Mouse (Mus musculus) embryonic facial prominence, embryonic 13.5 days (tissue): Measurements from ENCODE around the gene Fcer1a. TPM values are rescaled to one million over a fixed set of nuclear protein-coding genes. Genes with fewer than 3 reads are reported as not detected.
"Not testable (repeated sequence)": the region's sequence is repeated elsewhere in the genome, so short reads cannot be mapped to it uniquely, and the experiment has no call there.

Source experiments
- ATAC-seq: fragments of 200-750 bp; cut with Nextera tagmentation; 2 replicates; pipeline ENCODE4 v1.8.0; 2017; ENCODE audit warnings: low read depth; ENCODE audit not compliant: insufficient number of reproducible peaks, insufficient read depth, low FRiP score, low TSS enrichment
- H3K27ac ChIP-seq: fragments of 300-500 bp; sonication (generic); 2 replicates; pipeline ENCODE4 v1.5.1; 2015; ENCODE audit warnings: moderate library complexity, mild to moderate bottlenecking, inconsistent platforms
- H3K27me3 ChIP-seq: fragments of 300-500 bp; sonication (generic); 2 replicates; pipeline ENCODE4 v1.6.1; 2015; ENCODE audit warnings: mild to moderate bottlenecking, inconsistent platforms
- H3K36me3 ChIP-seq: fragments of 300-500 bp; sonication (generic); 2 replicates; pipeline ENCODE4 v1.6.1; 2015; ENCODE audit warnings: mild to moderate bottlenecking, inconsistent platforms
- H3K4me1 ChIP-seq: fragments of 300-500 bp; sonication (generic); 2 replicates; pipeline ENCODE4 v1.6.1; 2015; ENCODE audit warnings: inconsistent platforms
- H3K4me2 ChIP-seq: fragments of 300-500 bp; sonication (generic); 2 replicates; pipeline ENCODE4 v1.6.1; 2015; ENCODE audit warnings: moderate library complexity, mild to moderate bottlenecking, inconsistent platforms
- H3K4me3 ChIP-seq: fragments of 300-500 bp; sonication (generic); 2 replicates; pipeline ENCODE4 v1.5.1; 2015; ENCODE audit warnings: mild to moderate bottlenecking, inconsistent platforms
- H3K9ac ChIP-seq: fragments of 300-500 bp; sonication (generic); 2 replicates; pipeline ENCODE4 v1.6.1; 2015; ENCODE audit warnings: mild to moderate bottlenecking, inconsistent platforms
- H3K9me3 ChIP-seq: fragments of 300-500 bp; sonication (generic); 2 replicates; pipeline ENCODE4 v1.6.1; 2016; ENCODE audit warnings: inconsistent platforms
- WGBS: fragments of 180-500 bp; shearing (Covaris S2); methylation state at CpG from one replicate; pipeline ENCODE4 v1.1.7; 2015; ENCODE audit warnings: mixed read lengths; 5-methylcytosine and 5-hydroxymethylcytosine counted together
- polyA plus RNA-seq: library from polyadenylated mRNA; unstranded; fragments of >200 nt; fragmentation: Nextera tagmentation; extraction: Ambion mirVana; gene quantifications from 2 replicates; pipeline ENCODE4 v1.2.1, GENCODE M21; 2015

Gene Fcer1a
- polyA plus RNA-seq, result not detected in 2 replicates

GRCm38 (mm10) chr1:173227081-173227480, at the start of gene Fcer1a:
TSS of gene Fcer1a (minus strand) at chr1:173227214.
- no peaks in the 10 kb centered on the region for H3K36me3 ChIP-seq
- H3K4me3 ChIP-seq, result no peak within 1 kb of the TSS
- no peaks in the 10 kb centered on the region for H3K9me3 ChIP-seq
- no peak within 1 kb of the TSS for H3K4me2 ChIP-seq
- ATAC-seq, result no peak
- H3K27me3 ChIP-seq, result no peaks in the 10 kb centered on the region
- H3K4me1 ChIP-seq, result no peaks in the 10 kb centered on the region
- no peak within 1 kb of the TSS for H3K27ac ChIP-seq
- no peak within 1 kb of the TSS for H3K9ac ChIP-seq
- 85% methylated on average over 2 of the region's 2 CpGs for WGBS

- ATAC-seq, result no peak
- Histone ChIP-seq H3K4me3 (no peak within 1 kb of the TSS), H3K4me2 (no peak within 1 kb of the TSS), H3K27me3 (no peaks in the 10 kb centered on the region), H3K4me1 (no peaks in the 10 kb centered on the region), H3K9ac (no peak within 1 kb of the TSS), H3K9me3 (no peaks in the 10 kb centered on the region), H3K36me3 (no peaks in the 10 kb centered on the region), H3K27ac (no peak within 1 kb of the TSS)
Observed at GRCm38 (mm10) chr1:173265701-173266100, 38.7 kb upstream of the Fcer1a start, which contains the start of gene Olfr418. TSS of gene Olfr418 (plus strand) at chr1:173266001.

DNA sequence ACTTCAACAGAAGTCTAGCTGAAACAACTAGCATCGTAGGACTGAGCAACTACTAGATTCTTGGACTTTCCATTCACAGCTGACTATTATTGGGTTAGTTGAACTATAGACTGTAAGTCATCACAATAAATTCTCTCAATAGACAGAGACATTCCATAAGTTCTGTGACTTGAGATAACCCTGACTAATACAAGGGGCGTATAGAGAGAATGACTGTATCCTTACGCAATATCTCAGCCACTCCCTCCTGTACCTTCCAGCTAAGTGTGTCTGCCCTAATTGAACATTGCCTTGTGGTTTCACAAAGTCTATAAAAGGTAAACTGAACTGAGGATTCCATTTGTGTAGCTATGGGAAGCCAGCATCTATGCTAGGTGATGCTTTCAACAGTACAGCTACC, 22.9 kb upstream of the Fcer1a start:
- Histone ChIP-seq H3K36me3 (no peaks in the 10 kb centered on the region), H3K9ac (no peak overlapping the region), H3K4me3 (no peak overlapping the region), H3K4me2 (no peak overlapping the region), H3K9me3 (no peaks in the 10 kb centered on the region), H3K4me1 (no peaks in the 10 kb centered on the region), H3K27me3 (no peaks in the 10 kb centered on the region), H3K27ac (no peak overlapping the region)
- WGBS, result 92% methylated on average over 3 of the region's 3 CpGs
- ATAC-seq, result no peak

GRCm38 (mm10) chr1:173237004-173237403, 10.0 kb upstream of the Fcer1a start:
- not testable (repeated sequence) for H3K36me3 ChIP-seq, H3K9me3 ChIP-seq, H3K9ac ChIP-seq, H3K4me3 ChIP-seq, H3K27ac ChIP-seq, H3K4me1 ChIP-seq, H3K27me3 ChIP-seq, H3K4me2 ChIP-seq, ATAC-seq
- 86% methylated on average over 1 of the region's 1 CpGs for WGBS

- H3K9ac ChIP-seq, result no peak overlapping the region
- 91% methylated on average over 3 of the region's 3 CpGs for WGBS
- ATAC-seq, result no peak
- H3K4me1 ChIP-seq, result no peaks in the 10 kb centered on the region
- no peaks in the 10 kb centered on the region for H3K27me3 ChIP-seq
- H3K9me3 ChIP-seq, result no peaks in the 10 kb centered on the region
- no peak overlapping the region for H3K27ac ChIP-seq
- H3K4me2 ChIP-seq, result no peak overlapping the region
- H3K4me3 ChIP-seq, result no peak overlapping the region
- H3K36me3 ChIP-seq, result no peaks in the 10 kb centered on the region
Observed at GRCm38 (mm10) chr1:173216481-173216880, 10.5 kb downstream of the Fcer1a start.

GRCm38 (mm10) chr1:173212092-173212491, 14.9 kb downstream of the Fcer1a start, which contains the start of gene Olfr1404:
TSS of gene Olfr1404 (plus strand) at chr1:173212392.
- Histone ChIP-seq H3K27me3 (no peaks in the 10 kb centered on the region), H3K9ac (no peak within 1 kb of the TSS), H3K4me3 (no peak within 1 kb of the TSS), H3K4me2 (no peak within 1 kb of the TSS), H3K4me1 (no peaks in the 10 kb centered on the region), H3K27ac (no peak within 1 kb of the TSS), H3K36me3 (no peaks in the 10 kb centered on the region), H3K9me3 (no peaks in the 10 kb centered on the region)
- ATAC-seq, result no peak
- 80% methylated on average over 5 of the region's 5 CpGs for WGBS

DNA sequence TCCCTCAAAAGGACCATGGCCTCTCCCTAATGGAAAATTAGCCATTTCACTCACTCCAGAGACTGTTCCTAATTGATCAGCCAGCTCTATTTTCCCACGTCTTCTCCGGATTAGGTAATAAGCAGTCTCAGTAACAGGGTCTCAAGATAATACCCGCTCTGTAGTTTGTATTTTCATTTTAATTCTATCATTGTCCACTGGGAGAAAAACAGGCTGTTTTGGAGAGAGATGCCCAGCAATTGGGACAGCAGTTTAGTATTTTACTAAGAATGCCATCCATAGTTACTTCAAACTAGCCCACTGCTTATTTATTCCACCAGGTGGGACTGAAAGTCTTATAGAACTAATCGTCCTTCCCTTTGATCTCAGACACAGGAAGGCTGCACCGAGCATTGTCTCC, 29.5 kb downstream of the Fcer1a start, which contains the start of gene Olfr218:
TSS of gene Olfr218 (plus strand) at position 301 of the 400 bp plus-strand sequence.
- no peak within 1 kb of the TSS for H3K9ac ChIP-seq
- no peak for ATAC-seq
- no peaks in the 10 kb centered on the region for H3K27me3 ChIP-seq
- no peaks in the 10 kb centered on the region for H3K4me1 ChIP-seq
- H3K36me3 ChIP-seq, result no peaks in the 10 kb centered on the region
- H3K4me3 ChIP-seq, result no peak within 1 kb of the TSS
- no peak within 1 kb of the TSS for H3K27ac ChIP-seq
- WGBS, result 60% methylated on average over 5 of the region's 5 CpGs
- no peak within 1 kb of the TSS for H3K4me2 ChIP-seq
- H3K9me3 ChIP-seq, result no peaks in the 10 kb centered on the region

GRCm38 (mm10) chr1:173196359-173196758, 30.7 kb downstream of the Fcer1a start:
- no peak overlapping the region for H3K27ac ChIP-seq
- no peaks in the 10 kb centered on the region for H3K9me3 ChIP-seq
- WGBS, result 78% methylated on average over 2 of the region's 2 CpGs
- no peak overlapping the region for H3K4me2 ChIP-seq
- H3K9ac ChIP-seq, result no peak overlapping the region
- H3K27me3 ChIP-seq, result no peaks in the 10 kb centered on the region
- ATAC-seq, result no peak
- H3K4me3 ChIP-seq, result no peak overlapping the region
- H3K4me1 ChIP-seq, result no peaks in the 10 kb centered on the region
- no peaks in the 10 kb centered on the region for H3K36me3 ChIP-seq

DNA sequence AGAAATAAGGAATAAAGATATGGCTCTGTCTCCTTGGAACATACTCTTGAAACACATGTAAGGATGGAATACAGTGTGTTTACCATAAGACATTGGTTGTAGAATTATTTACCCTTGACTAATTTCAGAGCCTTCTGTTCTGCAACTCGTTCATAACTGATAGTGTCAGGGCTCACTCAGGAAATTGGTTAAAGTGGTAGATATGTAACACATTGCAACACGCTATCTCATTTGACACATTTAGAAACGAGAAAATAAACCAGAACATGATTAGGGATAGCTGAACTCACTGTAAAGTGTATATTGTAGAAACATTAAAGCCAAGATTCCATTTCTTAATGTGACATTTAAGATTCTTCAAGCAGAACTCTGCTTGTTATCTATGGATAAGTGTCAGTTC, 35.0 kb downstream of the Fcer1a start:
- 71% methylated on average over 3 of the region's 3 CpGs for WGBS

GRCm38 (mm10) chr1:173190540-173190939, 36.5 kb downstream of the Fcer1a start, which contains the start of gene Olfr1406:
TSS of gene Olfr1406 (minus strand) at chr1:173190640.
- Histone ChIP-seq H3K27me3 (no peaks in the 10 kb centered on the region), H3K27ac (no peak within 1 kb of the TSS), H3K4me2 (no peak within 1 kb of the TSS), H3K9me3 (no peaks in the 10 kb centered on the region), H3K4me1 (no peaks in the 10 kb centered on the region), H3K36me3 (no peaks in the 10 kb centered on the region), H3K9ac (no peak within 1 kb of the TSS), H3K4me3 (no peak within 1 kb of the TSS)
- 59% methylated on average over 3 of the region's 3 CpGs for WGBS
- ATAC-seq, result no peak

More for the DNA sequence above, 35.0 kb downstream of the Fcer1a start:
- no peak for ATAC-seq
- Histone ChIP-seq H3K9me3 (no peaks in the 10 kb centered on the region), H3K4me3 (no peak overlapping the region), H3K4me1 (no peaks in the 10 kb centered on the region), H3K9ac (no peak overlapping the region), H3K27ac (no peak overlapping the region), H3K27me3 (no peaks in the 10 kb centered on the region), H3K36me3 (no peaks in the 10 kb centered on the region), H3K4me2 (no peak overlapping the region)

- no peaks in the 10 kb centered on the region for H3K36me3 ChIP-seq
- H3K9ac ChIP-seq, result no peak overlapping the region
- no peak overlapping the region for H3K4me2 ChIP-seq
- H3K9me3 ChIP-seq, result no peaks in the 10 kb centered on the region
- ATAC-seq, result no peak
- H3K4me1 ChIP-seq, result no peaks in the 10 kb centered on the region
- H3K4me3 ChIP-seq, result no peak overlapping the region
- no peaks in the 10 kb centered on the region for H3K27me3 ChIP-seq
- no peak overlapping the region for H3K27ac ChIP-seq
Observed at GRCm38 (mm10) chr1:173174154-173174842, 52.7 kb downstream of the Fcer1a start.
